Mouse (Mus musculus) CH12.LX (cell line): Measurements from ENCODE around the gene Fam193b.

Experiments
- CTCF ChIP-seq, 2 experiments: IDR thresholded peaks in 1 of 2; conservative IDR thresholded peaks in 1 of 2; 2 replicates each; pipeline ENCODE4 v1.5.1; 2011 to 2012; ENCODE audit warnings: low read depth in 2 of 2, low read length in 2 of 2, improper control_type of control experiment in 1 of 2, inconsistent platforms in 1 of 2, mild to moderate bottlenecking in 1 of 2, moderate library complexity in 1 of 2
- E2F4 ChIP-seq: IDR thresholded peaks from 2 replicates; pipeline ENCODE4 v1.6.1; 2011; ENCODE audit warnings: low read depth, low read length, improper control_type of control experiment; ENCODE audit not compliant: insufficient replicate concordance
- ETS1 ChIP-seq: conservative IDR thresholded peaks from 2 replicates; pipeline ENCODE4 v1.6.1; 2012; ENCODE audit warnings: low read depth, mild to moderate bottlenecking, inconsistent platforms, low read length, improper control_type of control experiment, moderate library complexity
- MAFK ChIP-seq: IDR thresholded peaks from 2 replicates; pipeline ENCODE4 v1.6.1; 2011; ENCODE audit warnings: low read length, improper control_type of control experiment; ENCODE audit not compliant: insufficient replicate concordance
- POLR2A ChIP-seq: IDR thresholded peaks from 2 replicates; pipeline ENCODE4 v1.6.1; 2011; ENCODE audit warnings: low read depth, mild to moderate bottlenecking, improper control_type of control experiment, low read length
- POLR2AphosphoS2 ChIP-seq: IDR thresholded peaks from 2 replicates; pipeline ENCODE4 v1.6.1; 2011; ENCODE audit warnings: low read depth, low read length, improper control_type of control experiment
- UBTF ChIP-seq: IDR thresholded peaks from 2 replicates; pipeline ENCODE4 v1.6.1; 2012; ENCODE audit warnings: low read depth, mild to moderate bottlenecking, inconsistent platforms, low read length, improper control_type of control experiment, moderate library complexity

DNA sequence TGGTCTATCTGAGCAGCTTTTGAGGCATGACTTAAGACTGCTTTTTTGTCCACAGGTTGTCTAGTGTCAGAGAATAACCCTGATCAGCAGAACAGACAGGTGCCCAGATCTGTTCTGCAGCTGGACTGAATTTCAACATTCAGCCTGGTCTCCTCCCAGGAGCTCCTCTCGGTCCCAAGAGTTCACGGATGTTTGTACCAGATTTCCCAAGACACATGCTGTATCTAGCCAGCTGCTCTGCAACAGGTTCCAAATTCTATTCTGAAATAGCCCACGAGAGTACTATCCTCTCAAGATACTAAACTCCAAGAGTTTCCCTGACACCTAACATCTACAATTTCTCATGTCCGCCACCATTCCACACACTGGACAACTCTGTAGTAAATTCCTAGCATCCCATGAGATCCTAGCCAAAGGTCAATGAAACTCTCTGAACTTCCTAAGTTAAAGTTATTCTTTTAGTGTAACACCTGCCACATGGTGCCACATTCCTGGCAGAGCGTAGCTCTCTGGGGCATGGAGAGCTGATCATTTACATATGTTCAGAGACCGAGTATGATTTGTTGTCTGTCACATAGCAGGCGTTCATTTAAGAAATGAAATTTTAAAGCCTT lies 7.5 kb downstream of the Fam193b start:
- TF ChIP-seq CTCF (conservative IDR thresholded peaks at IDR 0.05 in 1 of 2, IDR thresholded peaks at IDR 0.05 in 1 of 2; ENCODE audit: low read depth in 2 of 2, low read length in 2 of 2) = no peak
- TF ChIP-seq POLR2AphosphoS2 = no peak
- TF ChIP-seq POLR2A = no peak
- no peak for TF ChIP-seq MAFK
- TF ChIP-seq UBTF = no peak
- TF ChIP-seq E2F4 = no peak
- no peak for TF ChIP-seq ETS1
